In the genomic region with DNA sequence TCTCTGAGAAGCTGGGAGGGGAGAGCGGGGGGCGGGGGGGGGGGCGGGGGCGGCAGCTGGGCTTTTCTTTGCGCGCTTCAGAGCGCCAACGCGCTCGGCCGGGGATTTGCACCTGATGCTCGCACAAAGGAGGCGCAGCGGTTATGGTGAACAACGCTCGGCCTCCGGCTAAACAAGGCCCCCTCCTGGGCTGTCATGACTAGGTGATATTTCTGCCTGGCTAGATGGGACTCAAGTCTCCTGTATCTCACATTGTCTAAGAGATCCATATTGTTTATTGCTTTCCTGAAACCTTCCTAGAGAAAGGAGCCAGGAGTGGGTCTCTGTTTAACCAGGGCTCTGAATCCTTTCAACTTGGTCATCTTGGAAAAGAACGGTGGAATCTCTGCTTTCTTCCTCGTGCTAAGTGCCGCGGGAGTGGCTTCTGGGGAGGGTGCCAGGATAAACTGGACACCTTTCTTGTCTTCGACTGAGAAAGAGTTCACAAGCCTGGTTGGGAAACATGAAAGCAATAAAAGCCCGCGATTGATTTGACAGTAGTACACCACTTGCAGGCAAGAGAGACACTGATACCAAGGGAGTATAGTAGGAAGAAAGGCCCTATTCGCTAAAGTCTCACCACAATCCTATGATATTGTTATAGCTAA, we compare ENCODE assay signal across 8 mouse cellular contexts. TPM values are rescaled to one million over a fixed set of nuclear protein-coding genes. Genes with fewer than 3 reads are reported as not detected.
DNase-seq lines count a peak whose midpoint lies in the region; ATAC-seq and TF ChIP-seq lines count a peak whose summit lies in the region.

No protein-coding gene starts in this region.

- H3K4me2 ChIP-seq in hindbrain, embryonic 15.5 days: peak overlapping the region; percentile 74
- H3K4me2 ChIP-seq in midbrain, embryonic 12.5 days (replicated peaks): peak overlapping the region; percentile 95

- no peak for ATAC-seq in hindbrain, embryonic 15.5 days (ENCODE audit: low FRiP score, low read depth)
- no peak; the same call in 1 of the 2 replicates for ATAC-seq in midbrain, embryonic 12.5 days (ENCODE audit: low FRiP score, low read depth)

- 6% methylated on average over 22 of the region's 25 CpGs for WGBS in cerebellum, adult 2 months
- WGBS in hindbrain, embryonic 15.5 days: 4% methylated on average over 21 of the region's 25 CpGs
- WGBS in midbrain, embryonic 12.5 days: 4% methylated on average over 20 of the region's 25 CpGs

- no peaks in the 10 kb centered on the region for H3K36me3 ChIP-seq in hindbrain, embryonic 15.5 days
- H3K36me3 ChIP-seq in midbrain, embryonic 12.5 days: peaks cover 6% of the 10 kb centered on the region; the same call in 1 of the 2 replicates

- DNase-seq in cerebellum, adult 2 months: no peak
- no peak for DNase-seq in cerebellum, adult 11 months
- DNase-seq in right cerebral cortex, postnatal 4 days: peak; percentile 30
- no peak for DNase-seq in right cerebral cortex, postnatal 25 days
- DNase-seq in layer of hippocampus, adult 8-10 months (ENCODE audit: low spot score in 2 of 2): no peak
- no peak for DNase-seq in left cerebral cortex, adult 11 months (ENCODE audit: low spot score)

- H3K27me3 ChIP-seq in cerebellum, adult 2 months (ENCODE audit: control insufficient read depth, insufficient read depth, low read length): no peaks in the 10 kb centered on the region
- H3K27me3 ChIP-seq in hindbrain, embryonic 15.5 days: no peaks in the 10 kb centered on the region
- H3K27me3 ChIP-seq in midbrain, embryonic 12.5 days: no peaks in the 10 kb centered on the region

- no peaks in the 10 kb centered on the region for H3K9me3 ChIP-seq in hindbrain, embryonic 15.5 days
- no peaks in the 10 kb centered on the region for H3K9me3 ChIP-seq in midbrain, embryonic 12.5 days

- H3K4me3 ChIP-seq in cerebellum, adult 2 months (replicated peaks; ENCODE audit: insufficient read depth, low read depth, low read length): peak overlapping the region; percentile 45
- peak overlapping the region; percentile 75 for H3K4me3 ChIP-seq in hindbrain, embryonic 15.5 days
- peak overlapping the region; percentile 78 for H3K4me3 ChIP-seq in midbrain, embryonic 12.5 days

- no peaks in the 10 kb centered on the region for H3K4me1 ChIP-seq in cerebellum, adult 2 months (ENCODE audit: control insufficient read depth, insufficient read depth, low read length)
- peaks cover 40% of the 10 kb centered on the region for H3K4me1 ChIP-seq in hindbrain, embryonic 15.5 days (replicated peaks)
- H3K4me1 ChIP-seq in midbrain, embryonic 12.5 days: peaks cover 38% of the 10 kb centered on the region

- peak overlapping the region; percentile 84 for H3K9ac ChIP-seq in hindbrain, embryonic 15.5 days
- H3K9ac ChIP-seq in midbrain, embryonic 12.5 days (replicated peaks): peak overlapping the region; percentile 95

- no peak overlapping the region for H3K27ac ChIP-seq in cerebellum, adult 2 months (ENCODE audit: insufficient read depth, low read length)
- H3K27ac ChIP-seq in hindbrain, embryonic 15.5 days (replicated peaks): peak overlapping the region; percentile 96
- peak overlapping the region; percentile 99 for H3K27ac ChIP-seq in midbrain, embryonic 12.5 days (replicated peaks)

- TF ChIP-seq CTCF in cerebellum, adult 2 months (IDR thresholded peaks at IDR 0.05; ENCODE audit: borderline replicate concordance, insufficient read depth, low read depth, low read length): no peak

- TF ChIP-seq POLR2A in cerebellum, adult 2 months (IDR thresholded peaks at IDR 0.05; ENCODE audit: borderline replicate concordance, insufficient read depth, low read length): no peak

RNA-seq across cellular contexts. Expression of a gene that starts 0.6 kb away (rescaled TPM):
- polyA plus RNA-seq in cerebellum, adult 2 months (2012; rRNA removed): 104 and 115 TPM in 2 replicates
- polyA plus RNA-seq in hindbrain, embryonic 15.5 days (2015; fragmentation: Nextera tagmentation; extraction: Ambion mirVana): 218 and 229 TPM in 2 replicates
- 220 and 225 TPM in 2 replicates for polyA plus RNA-seq in midbrain, embryonic 12.5 days (2016; fragmentation: Nextera tagmentation; extraction: Ambion mirVana)
- 100 to 1,000 TPM; 152 to 168 (median 162) TPM for total RNA-seq in layer of hippocampus, adult 8-10 months (2022)
